ENCODE assay signal across 10 mouse cellular contexts in the genomic region with DNA sequence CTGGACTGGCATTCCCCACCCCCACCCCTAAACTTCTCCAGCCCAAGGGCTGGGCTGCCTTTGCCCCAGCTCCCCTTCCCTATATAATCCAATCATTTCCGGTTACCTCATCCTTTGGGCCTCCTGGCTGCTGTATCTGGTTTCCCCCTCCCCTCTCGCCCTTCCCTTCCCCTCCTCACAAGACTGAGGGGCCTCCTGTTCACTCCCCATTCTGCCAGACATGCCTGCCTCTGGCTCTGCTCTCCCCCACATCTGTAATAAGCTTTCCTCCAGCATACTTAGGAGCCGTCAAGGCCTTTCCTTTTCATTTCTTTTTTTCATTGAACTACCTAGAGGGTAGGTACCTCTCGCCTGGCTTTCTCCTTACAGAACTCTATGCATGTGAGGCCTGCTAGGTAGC. TPM values are rescaled to one million over a fixed set of nuclear protein-coding genes. Genes with fewer than 3 reads are reported as not detected.
DNase-seq lines count a peak whose midpoint lies in the region; ATAC-seq and TF ChIP-seq lines count a peak whose summit lies in the region.
"Had no signal": no experiment of that assay in that cellular context is flagged by ENCODE, and none has a peak within 500 bp of the region (broad histone marks: within the 10 kb centered on the region; RNA-seq: fewer than 3 reads in every experiment).

No protein-coding gene starts in this region.

- H3K4me1 ChIP-seq in heart, embryonic 10.5 days: peaks cover 37% of the 10 kb centered on the region
- H3K4me1 ChIP-seq in kidney, embryonic 14.5 days (ENCODE audit: control insufficient read depth, insufficient read depth, low read length): peaks cover 12% of the 10 kb centered on the region
- H3K4me1 ChIP-seq in embryonic facial prominence, embryonic 13.5 days: peaks cover 35% of the 10 kb centered on the region
- peaks cover 8% of the 10 kb centered on the region for H3K4me1 ChIP-seq in liver, postnatal 0 days (ENCODE audit: insufficient read depth)

- TF ChIP-seq CTCF in liver, postnatal 0 days (IDR thresholded peaks at IDR 0.05; ENCODE audit: low read depth): no peak

- ATAC-seq in kidney, embryonic 14.5 days (ENCODE audit: low FRiP score, low TSS enrichment): peak; percentile 44; the same call in 1 of the 2 replicates
- no peak for ATAC-seq in embryonic facial prominence, embryonic 13.5 days (ENCODE audit: insufficient number of reproducible peaks, insufficient read depth, low FRiP score, low TSS enrichment, low read depth)
- no peak for ATAC-seq in liver, postnatal 0 days

- no peaks in the 10 kb centered on the region for H3K36me3 ChIP-seq in heart, embryonic 10.5 days
- no peaks in the 10 kb centered on the region for H3K36me3 ChIP-seq in kidney, embryonic 14.5 days (ENCODE audit: control insufficient read depth, insufficient read depth, low read length)
- H3K36me3 ChIP-seq in embryonic facial prominence, embryonic 13.5 days: no peaks in the 10 kb centered on the region
- no peaks in the 10 kb centered on the region for H3K36me3 ChIP-seq in liver, postnatal 0 days (replicated peaks; ENCODE audit: insufficient read depth, low read length)

- H3K4me3 ChIP-seq in heart, embryonic 10.5 days: no peak overlapping the region
- H3K4me3 ChIP-seq in kidney, embryonic 14.5 days (ENCODE audit: low read length): no peak overlapping the region
- H3K4me3 ChIP-seq in embryonic facial prominence, embryonic 13.5 days: no peak overlapping the region
- H3K4me3 ChIP-seq in liver, postnatal 0 days (ENCODE audit: low read depth, low read length): no peak overlapping the region

- no peak for TF ChIP-seq EP300 in liver, postnatal 0 days (IDR thresholded peaks at IDR 0.05; ENCODE audit: low read depth)

- H3K9me3 ChIP-seq in heart, embryonic 10.5 days: no peaks in the 10 kb centered on the region
- no peaks in the 10 kb centered on the region for H3K9me3 ChIP-seq in kidney, embryonic 14.5 days (ENCODE audit: control insufficient read depth, low read length)
- no peaks in the 10 kb centered on the region for H3K9me3 ChIP-seq in embryonic facial prominence, embryonic 13.5 days
- H3K9me3 ChIP-seq in liver, postnatal 0 days (ENCODE audit: low read length): no peaks in the 10 kb centered on the region

- no peak overlapping the region for H3K9ac ChIP-seq in kidney, embryonic 14.5 days (ENCODE audit: low read depth, low read length)
- H3K9ac ChIP-seq in embryonic facial prominence, embryonic 13.5 days: peak overlapping the region; percentile 49; the same call in 1 of the 2 replicates
- peak overlapping the region; percentile 46 for H3K9ac ChIP-seq in liver, postnatal 0 days (replicated peaks)

- no peak for DNase-seq in heart, embryonic 10.5 days (ENCODE audit: low spot score)
- no peak for DNase-seq in heart, adult 8-10 months (ENCODE audit: low spot score)
- DNase-seq in kidney, adult 18-20 months: no peak
- DNase-seq in liver, postnatal 0 days: no peak
- DNase-seq in layer of hippocampus, postnatal 10 days (ENCODE audit: low spot score in 2 of 2): no peak
- no peak for DNase-seq in adrenal gland, postnatal 14 days
- DNase-seq: lung, postnatal 10 days; right cerebral cortex, postnatal 25 days had no signal

- no peaks in the 10 kb centered on the region for H3K27me3 ChIP-seq in heart, embryonic 10.5 days (ENCODE audit: insufficient read depth, poor library complexity, severe bottlenecking)
- no peaks in the 10 kb centered on the region for H3K27me3 ChIP-seq in kidney, embryonic 14.5 days (ENCODE audit: control insufficient read depth, insufficient read depth, low read length)
- H3K27me3 ChIP-seq in embryonic facial prominence, embryonic 13.5 days: no peaks in the 10 kb centered on the region
- no peaks in the 10 kb centered on the region for H3K27me3 ChIP-seq in liver, postnatal 0 days (ENCODE audit: insufficient read depth, low read length)

- 52% methylated on average over 4 of the region's 4 CpGs for WGBS in heart, embryonic 10.5 days
- WGBS in kidney, embryonic 14.5 days: 30% methylated on average over 4 of the region's 4 CpGs
- WGBS in embryonic facial prominence, embryonic 13.5 days: 18% methylated on average over 4 of the region's 4 CpGs
- WGBS in liver, postnatal 0 days (ENCODE audit: insufficient replicate concordance): 63% methylated on average over 4 of the region's 4 CpGs

- H3K4me2 ChIP-seq in kidney, embryonic 14.5 days (replicated peaks; ENCODE audit: low read depth, low read length): no peak overlapping the region
- H3K4me2 ChIP-seq in embryonic facial prominence, embryonic 13.5 days: no peak overlapping the region; the same call in 1 of the 2 replicates
- no peak overlapping the region for H3K4me2 ChIP-seq in liver, postnatal 0 days (ENCODE audit: low read depth, low read length)

- peak overlapping the region; percentile 65 for H3K27ac ChIP-seq in heart, embryonic 10.5 days
- H3K27ac ChIP-seq in kidney, embryonic 14.5 days (ENCODE audit: low read depth, low read length): peak overlapping the region; percentile 57
- H3K27ac ChIP-seq in embryonic facial prominence, embryonic 13.5 days: peak overlapping the region; percentile 85
- peak overlapping the region; percentile 62; the same call in 1 of the 2 replicates for H3K27ac ChIP-seq in liver, postnatal 0 days (ENCODE audit: low read depth)

RNA-seq across cellular contexts. Expression of gene Lrrc20, which starts 19.9 kb away (rescaled TPM):
- polyA plus RNA-seq in heart, embryonic 10.5 days (2016; fragmentation: Nextera tagmentation; extraction: Ambion mirVana): 10.5 and 14.0 TPM in 2 replicates
- total RNA-seq in heart, adult 8-10 months (2022): 10 to 100 TPM; 32.7 to 43.3 (median 40.3) TPM
- 6.3 and 9.0 TPM in 2 replicates for polyA plus RNA-seq in kidney, embryonic 14.5 days (2014; fragmentation: Nextera tagmentation; extraction: Ambion mirVana)
- polyA plus RNA-seq in embryonic facial prominence, embryonic 13.5 days (2015; fragmentation: Nextera tagmentation; extraction: Ambion mirVana): 10.2 and 12.4 TPM in 2 replicates
- polyA plus RNA-seq in liver, postnatal 0 days (2015; fragmentation: Nextera tagmentation; extraction: Ambion mirVana): 3.0 TPM in 2 replicates
- 10 to 100 TPM; 16.2 to 16.7 TPM for total RNA-seq in layer of hippocampus, postnatal 10 days (2021)
- 11.7 and 15.5 TPM in 2 replicates for total RNA-seq in adrenal gland, postnatal 14 days (2021)

RNA-seq across cellular contexts. Expression of gene Eif4ebp2, which starts 43.0 kb away (rescaled TPM):
- polyA plus RNA-seq in heart, embryonic 10.5 days (2016; fragmentation: Nextera tagmentation; extraction: Ambion mirVana): 51.2 and 53.1 TPM in 2 replicates
- 10 to 100 TPM; 59.5 to 77.7 (median 70.8) TPM for total RNA-seq in heart, adult 8-10 months (2022)
- 54.4 and 61.9 TPM in 2 replicates for polyA plus RNA-seq in kidney, embryonic 14.5 days (2014; fragmentation: Nextera tagmentation; extraction: Ambion mirVana)
- polyA plus RNA-seq in embryonic facial prominence, embryonic 13.5 days (2015; fragmentation: Nextera tagmentation; extraction: Ambion mirVana): 63.3 and 67.6 TPM in 2 replicates
- 43.6 and 46.4 TPM in 2 replicates for polyA plus RNA-seq in liver, postnatal 0 days (2015; fragmentation: Nextera tagmentation; extraction: Ambion mirVana)
- 10 to 100 TPM; 46.3 to 49.2 TPM for total RNA-seq in layer of hippocampus, postnatal 10 days (2021)
- total RNA-seq in adrenal gland, postnatal 14 days (2021): 109 and 114 TPM in 2 replicates
